Comparison of ENCODE assay signal across 20 mouse cellular contexts in genomic region chr17:28707816-28708215, GRCm38 (mm10).
"Had no signal": no experiment of that assay in that cellular context is flagged by ENCODE, and none has a peak within 500 bp of the region (broad histone marks: within the 10 kb centered on the region; RNA-seq: fewer than 3 reads in every experiment).

No protein-coding gene starts in this region.

- H3K9me3 ChIP-seq: liver, embryonic 13.5 days had no signal

- H3K27ac ChIP-seq: left cerebral cortex, adult 2 months; liver, embryonic 13.5 days; stomach, postnatal 0 days had no signal

- H3K9ac ChIP-seq: liver, embryonic 13.5 days; lung, embryonic 14.5 days had no signal

- H3K4me2 ChIP-seq: liver, embryonic 13.5 days; lung, embryonic 14.5 days; midbrain, embryonic 11.5 days had no signal

- H3K27me3 ChIP-seq: liver, embryonic 13.5 days had no signal

- ATAC-seq: hindbrain, postnatal 0 days; inflammation-experienced regulatory T-cells, adult 6 months had no signal

- DNase-seq: kidney, adult 11 months; kidney, postnatal 10 days; kidney, postnatal 4 days; layer of hippocampus, postnatal 36 days; liver, embryonic 13.5 days; lung, embryonic 14.5 days; lung, postnatal 10 days; lung, postnatal 36 days; midbrain, embryonic 14.5 days; right cerebral cortex, adult 18-20 months; right cerebral cortex, postnatal 14 days; right cerebral cortex, postnatal 4 days; thymus, adult 2 months; thymus, postnatal 14 days; thymus, postnatal 4 days had no signal

- H3K4me3 ChIP-seq: left cerebral cortex, adult 2 months; liver, embryonic 13.5 days had no signal
